Mouse (Mus musculus) bone marrow, adult 2 months (tissue): ENCODE data around the gene Gm17409. TPM values are rescaled to one million over a fixed set of nuclear protein-coding genes. Genes with fewer than 3 reads are reported as not detected.

Source experiments
- H3K27ac ChIP-seq: fragments of 200-500 bp; 2 replicates; pipeline ENCODE4 v1.5.1; 2012; ENCODE audit warnings: low read depth, mild to moderate bottlenecking, control low read depth, inconsistent platforms, low read length; ENCODE audit not compliant: control insufficient read depth, poor library complexity, insufficient read depth
- H3K4me1 ChIP-seq: fragments of 200-500 bp; 2 replicates; pipeline ENCODE4 v1.6.1; 2011; ENCODE audit warnings: low read length; ENCODE audit not compliant: control insufficient read depth, insufficient read depth
- H3K4me3 ChIP-seq: fragments of 200-500 bp; replicated peaks from 2 replicates; pipeline ENCODE3; 2011; ENCODE audit warnings: mild to moderate bottlenecking, low read depth, low read length, control low read depth; ENCODE audit not compliant: control insufficient read depth
- CTCF ChIP-seq: fragments of 200-500 bp; IDR thresholded peaks from 2 replicates; pipeline ENCODE4 v1.5.1; 2011; ENCODE audit warnings: low read length, control low read depth; ENCODE audit not compliant: control insufficient read depth, insufficient read depth
- POLR2A ChIP-seq: fragments of 200-500 bp; IDR thresholded peaks from 2 replicates; pipeline ENCODE4 v1.6.1; 2011; ENCODE audit warnings: low read depth, mild to moderate bottlenecking, control low read depth, low read length, borderline replicate concordance; ENCODE audit not compliant: control insufficient read depth
- WGBS: fragments of 180-500 bp; shearing (Covaris S2); methylation state at CpG from one replicate; pipeline ENCODE4 v1.1.7; 2018; 5-methylcytosine and 5-hydroxymethylcytosine counted together
- polyA plus RNA-seq: library from polyadenylated mRNA; stranded (reverse); fragments of >200 nt; gene quantifications from 2 replicates; pipeline ENCODE4 v1.2.4, GENCODE M21; 2011; ENCODE audit warnings: low replicate concordance; ENCODE audit not compliant: missing spikeins, insufficient read depth, insufficient read length

Gm17409 gene
- polyA plus RNA-seq, 1 experiment, result not detected

GRCm38 (mm10) chr2:58487279-58487560, 17.3 kb downstream of the Gm17409 start:
- H3K27ac ChIP-seq, result no peak overlapping the region
- 82% methylated on average over 3 of the region's 3 CpGs for WGBS

GRCm38 (mm10) chr2:58488404-58488803, 18.5 kb downstream of the Gm17409 start:
- WGBS, result 84% methylated on average over 8 of the region's 8 CpGs
- Histone ChIP-seq H3K27ac (no peak overlapping the region), H3K4me1 (no peaks in the 10 kb centered on the region; the same call in 1 of the 2 replicates), H3K4me3 (no peak overlapping the region)
- TF ChIP-seq CTCF (no peak), POLR2A (no peak)

More at GRCm38 (mm10) chr2:58487279-58487560, 17.3 kb downstream of the Gm17409 start:
- Histone ChIP-seq H3K4me3 (no peak overlapping the region), H3K4me1 (no peaks in the 10 kb centered on the region; the same call in 1 of the 2 replicates)
- no peak for TF ChIP-seq CTCF
- TF ChIP-seq POLR2A, result no peak

- 83% methylated on average over 9 of the region's 9 CpGs for WGBS
- TF ChIP-seq POLR2A (no peak), CTCF (no peak)
- Histone ChIP-seq H3K27ac (no peak overlapping the region), H3K4me1 (no peaks in the 10 kb centered on the region; the same call in 1 of the 2 replicates), H3K4me3 (no peak overlapping the region)
Observed at GRCm38 (mm10) chr2:58489275-58489674, 19.4 kb downstream of the Gm17409 start.

- no peaks in the 10 kb centered on the region for H3K4me1 ChIP-seq
- H3K4me3 ChIP-seq, result no peak overlapping the region
- H3K27ac ChIP-seq, result no peak overlapping the region
- no peak for TF ChIP-seq POLR2A
- no peak for TF ChIP-seq CTCF
- WGBS, result 86% methylated on average over 18 of the region's 18 CpGs
Observed at GRCm38 (mm10) chr2:58493685-58494635, 24.0 kb downstream of the Gm17409 start.

GRCm38 (mm10) chr2:58495271-58495670, 25.4 kb downstream of the Gm17409 start:
- no peak overlapping the region for H3K4me3 ChIP-seq
- H3K27ac ChIP-seq, result no peak overlapping the region
- H3K4me1 ChIP-seq, result no peaks in the 10 kb centered on the region
- whole genome bisulfite sequencing, result 87% methylated on average over 3 of the region's 3 CpGs
- no peak for TF ChIP-seq POLR2A
- TF ChIP-seq CTCF, result no peak

- no peak overlapping the region for H3K4me3 ChIP-seq
- no peaks in the 10 kb centered on the region for H3K4me1 ChIP-seq
- TF ChIP-seq CTCF (no peak), POLR2A (no peak)
- 36% methylated on average over 8 of the region's 8 CpGs for WGBS
- no peak overlapping the region for H3K27ac ChIP-seq
Observed at GRCm38 (mm10) chr2:58496647-58497410, 26.9 kb downstream of the Gm17409 start.

- TF ChIP-seq CTCF (no peak), POLR2A (no peak)
- WGBS, result 82% methylated on average over 9 of the region's 9 CpGs
Observed at GRCm38 (mm10) chr2:58505306-58506090, 35.6 kb downstream of the Gm17409 start.

GRCm38 (mm10) chr2:58510192-58510591, 40.3 kb downstream of the Gm17409 start:
- WGBS, result 80% methylated on average over 8 of the region's 8 CpGs
- H3K27ac ChIP-seq, result no peak overlapping the region
- no peaks in the 10 kb centered on the region for H3K4me1 ChIP-seq
- TF ChIP-seq CTCF (no peak), POLR2A (no peak)
- H3K4me3 ChIP-seq, result no peak overlapping the region

More at GRCm38 (mm10) chr2:58505306-58506090, 35.6 kb downstream of the Gm17409 start:
- no peaks in the 10 kb centered on the region for H3K4me1 ChIP-seq
- no peak overlapping the region for H3K4me3 ChIP-seq
- no peak overlapping the region for H3K27ac ChIP-seq

GRCm38 (mm10) chr2:58513212-58513611, 43.3 kb downstream of the Gm17409 start:
- TF ChIP-seq POLR2A (no peak), CTCF (no peak)
- 65% methylated on average over 3 of the region's 3 CpGs for WGBS
- no peak overlapping the region for H3K27ac ChIP-seq

More at GRCm38 (mm10) chr2:58513212-58513611, 43.3 kb downstream of the Gm17409 start:
- no peak overlapping the region for H3K4me3 ChIP-seq
- no peaks in the 10 kb centered on the region for H3K4me1 ChIP-seq
